In the genomic region with DNA sequence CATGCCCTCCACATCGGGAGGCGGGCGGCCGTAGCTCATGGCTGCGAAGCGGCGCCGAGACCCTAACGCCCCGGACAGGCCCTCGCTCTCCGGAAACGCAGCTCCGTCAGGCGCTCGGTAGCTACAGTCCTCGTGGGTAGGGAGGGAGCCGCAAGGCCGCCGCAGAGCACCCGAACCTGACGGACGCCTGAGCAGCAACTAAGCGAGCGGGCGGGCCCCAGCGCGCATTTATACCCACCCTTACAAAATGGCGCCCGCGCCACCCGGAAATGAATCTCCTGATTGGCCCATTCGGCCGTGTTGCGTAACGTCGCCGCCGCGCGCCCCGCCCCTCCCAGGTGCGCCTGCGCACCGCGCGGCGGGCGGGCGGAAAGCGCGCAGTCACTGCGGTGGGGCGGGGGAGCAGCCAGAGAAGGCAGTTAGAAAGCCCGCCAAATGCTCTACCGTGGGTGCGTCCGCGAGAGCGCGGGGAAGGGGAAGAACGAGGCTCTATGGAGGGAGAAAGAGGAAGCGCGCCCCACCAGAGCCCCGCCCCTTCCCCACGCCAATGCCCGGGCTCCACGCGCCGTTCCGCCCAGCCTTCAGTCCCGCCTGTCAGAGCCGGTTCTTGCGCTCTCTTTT, we compare ENCODE assay signal across 7 mouse cellular contexts. TPM values are rescaled to one million over a fixed set of nuclear protein-coding genes. Genes with fewer than 3 reads are reported as not detected.
DNase-seq lines count a peak whose midpoint lies in the region; ATAC-seq lines count a peak whose summit lies in the region.

A gene (minus strand): TSS at position 204 of the 621 bp plus-strand sequence.

- no peaks in the 10 kb centered on the region for H3K27me3 ChIP-seq in embryonic facial prominence, embryonic 12.5 days
- no peaks in the 10 kb centered on the region for H3K27me3 ChIP-seq in limb, embryonic 13.5 days
- H3K27me3 ChIP-seq in midbrain, embryonic 16.5 days (ENCODE audit: control insufficient read depth, insufficient read depth, low read depth, low read length) = no peaks in the 10 kb centered on the region

- DNase-seq in adrenal gland, postnatal 25 days = peak; percentile 95
- peak; percentile 98 for DNase-seq in heart, adult 18-20 months
- DNase-seq in kidney, adult 8-10 months = peak; percentile 93 to 94
- peak; percentile 96 to 98 for DNase-seq in spleen, postnatal 10 days (ENCODE audit: low spot score in 2 of 2)

- WGBS in embryonic facial prominence, embryonic 12.5 days = under 1% methylated on average over 65 of the region's 74 CpGs
- WGBS in limb, embryonic 13.5 days = under 1% methylated on average over 69 of the region's 74 CpGs
- WGBS in midbrain, embryonic 16.5 days = under 1% methylated on average over 69 of the region's 74 CpGs

- peak within 1 kb of the TSS; percentile 99 for H3K27ac ChIP-seq in embryonic facial prominence, embryonic 12.5 days
- H3K27ac ChIP-seq in limb, embryonic 13.5 days = peak within 1 kb of the TSS; percentile 98
- peak within 1 kb of the TSS; percentile 99 for H3K27ac ChIP-seq in midbrain, embryonic 16.5 days (ENCODE audit: low read length)

- peak within 1 kb of the TSS; percentile 82 for H3K4me2 ChIP-seq in embryonic facial prominence, embryonic 12.5 days (replicated peaks)
- peak within 1 kb of the TSS; percentile 86 for H3K4me2 ChIP-seq in limb, embryonic 13.5 days (replicated peaks)
- peak within 1 kb of the TSS; percentile 79 for H3K4me2 ChIP-seq in midbrain, embryonic 16.5 days (ENCODE audit: low read length)

- peaks cover 24% of the 10 kb centered on the region for H3K36me3 ChIP-seq in embryonic facial prominence, embryonic 12.5 days
- peaks cover 44% of the 10 kb centered on the region for H3K36me3 ChIP-seq in limb, embryonic 13.5 days
- peaks cover 2% of the 10 kb centered on the region; the same call in 1 of the 2 replicates for H3K36me3 ChIP-seq in midbrain, embryonic 16.5 days (ENCODE audit: control insufficient read depth, insufficient read depth, low read length)

- H3K4me1 ChIP-seq in embryonic facial prominence, embryonic 12.5 days = peaks cover 20% of the 10 kb centered on the region
- peaks cover 26% of the 10 kb centered on the region for H3K4me1 ChIP-seq in limb, embryonic 13.5 days
- peaks cover 35% of the 10 kb centered on the region for H3K4me1 ChIP-seq in midbrain, embryonic 16.5 days (ENCODE audit: control insufficient read depth, insufficient read depth, low read length)

- peak within 1 kb of the TSS; percentile 98 for H3K9ac ChIP-seq in embryonic facial prominence, embryonic 12.5 days
- peak within 1 kb of the TSS; percentile 93 for H3K9ac ChIP-seq in limb, embryonic 13.5 days
- peak within 1 kb of the TSS; percentile 97 for H3K9ac ChIP-seq in midbrain, embryonic 16.5 days (ENCODE audit: low read depth, low read length)

- no peaks in the 10 kb centered on the region for H3K9me3 ChIP-seq in embryonic facial prominence, embryonic 12.5 days
- no peaks in the 10 kb centered on the region for H3K9me3 ChIP-seq in limb, embryonic 13.5 days
- H3K9me3 ChIP-seq in midbrain, embryonic 16.5 days (replicated peaks; ENCODE audit: control insufficient read depth, low read length, poor library complexity, severe bottlenecking) = no peaks in the 10 kb centered on the region

- peak; percentile 85 for ATAC-seq in embryonic facial prominence, embryonic 12.5 days (ENCODE audit: insufficient number of reproducible peaks, insufficient read depth, low FRiP score, low TSS enrichment)
- ATAC-seq in limb, embryonic 13.5 days (ENCODE audit: low FRiP score, low read depth) = peak; percentile 89
- peak; percentile 88 for ATAC-seq in midbrain, embryonic 16.5 days

- peak within 1 kb of the TSS; percentile 96 for H3K4me3 ChIP-seq in embryonic facial prominence, embryonic 12.5 days
- H3K4me3 ChIP-seq in limb, embryonic 13.5 days = peak within 1 kb of the TSS; percentile 94
- H3K4me3 ChIP-seq in midbrain, embryonic 16.5 days (ENCODE audit: low read depth, low read length) = peak within 1 kb of the TSS; percentile 93

RNA-seq across cellular contexts. Expression of the gene that starts here (rescaled TPM):
- 254 and 258 TPM in 2 replicates for total RNA-seq in adrenal gland, postnatal 25 days (2021)
- polyA plus RNA-seq in embryonic facial prominence, embryonic 12.5 days (2016; fragmentation: Nextera tagmentation; extraction: Ambion mirVana) = 915 and 968 TPM in 2 replicates
- 100 to 1,000 TPM in 1 of 2 experiments, 10 to 100 TPM in 1; 89.2 to 109 TPM for total RNA-seq in heart, adult 18-20 months (2021)
- 789 and 792 TPM in 2 replicates for polyA plus RNA-seq in limb, embryonic 13.5 days (2015; fragmentation: Nextera tagmentation; extraction: Ambion mirVana)
- 549 and 567 TPM in 2 replicates for polyA plus RNA-seq in midbrain, embryonic 16.5 days (2015; fragmentation: Nextera tagmentation; extraction: Ambion mirVana)

Comparison
In these comparisons a context has a peak if more than half of its experiments do, and no peak if none do; other contexts are left out.
1. Peak in every context shown above with its lines: DNase-seq, ATAC-seq, H3K4me3 ChIP-seq and H3K27ac ChIP-seq.